Comparison of ENCODE assay signal across 8 mouse cellular contexts in genomic region chr1:54194183-54194953, GRCm38 (mm10). TPM values are rescaled to one million over a fixed set of nuclear protein-coding genes. Genes with fewer than 3 reads are reported as not detected.
DNase-seq lines count a peak whose midpoint lies in the region; ATAC-seq and TF ChIP-seq lines count a peak whose summit lies in the region.

No protein-coding gene starts in this region.

- under 1% methylated on average over 101 of the region's 104 CpGs for WGBS in heart, embryonic 12.5 days
- 2% methylated on average over 98 of the region's 104 CpGs for WGBS in liver, adult 2 months
- WGBS in neural tube, embryonic 12.5 days = under 1% methylated on average over 102 of the region's 104 CpGs

- peak overlapping the region; percentile 90 for H3K9ac ChIP-seq in heart, embryonic 12.5 days
- peak overlapping the region; percentile 74 for H3K9ac ChIP-seq in liver, adult 2 months (ENCODE audit: low read depth, low read length)
- H3K9ac ChIP-seq in neural tube, embryonic 12.5 days = peak overlapping the region; percentile 87

- H3K79me2 ChIP-seq in liver, adult 2 months (ENCODE audit: control insufficient read depth, insufficient read depth, low read length) = no peaks in the 10 kb centered on the region

- H3K4me1 ChIP-seq in megakaryocyte, embryonic 14.5 days = peaks cover 13% of the 10 kb centered on the region
- H3K4me1 ChIP-seq in embryonic fibroblast, embryonic 13.5 days (ENCODE audit: control insufficient read depth, insufficient read depth, low read length) = no peaks in the 10 kb centered on the region
- H3K4me1 ChIP-seq in heart, embryonic 12.5 days (replicated peaks) = no peaks in the 10 kb centered on the region
- no peaks in the 10 kb centered on the region; the same call in 1 of the 2 replicates for H3K4me1 ChIP-seq in liver, adult 2 months (ENCODE audit: control insufficient read depth, insufficient read depth, low read length)
- H3K4me1 ChIP-seq in neural tube, embryonic 12.5 days = 0 out of 2 replicates have a peak, but pooled peaks cover 4% of the 10 kb centered on the region

- H3K27ac ChIP-seq in embryonic fibroblast, embryonic 13.5 days (ENCODE audit: insufficient read depth, low read length) = no peak overlapping the region
- peak overlapping the region; percentile 82 for H3K27ac ChIP-seq in heart, embryonic 12.5 days (ENCODE audit: poor library complexity, severe bottlenecking)
- H3K27ac ChIP-seq in liver, adult 2 months (replicated peaks; ENCODE audit: insufficient read depth, low read depth, low read length) = no peak overlapping the region
- peak overlapping the region; percentile 86 for H3K27ac ChIP-seq in neural tube, embryonic 12.5 days

- no peak for TF ChIP-seq CTCF in embryonic fibroblast, embryonic 13.5 days (IDR thresholded peaks at IDR 0.05; ENCODE audit: borderline replicate concordance, insufficient read depth, low read length)
- TF ChIP-seq CTCF in liver, adult 2 months (IDR thresholded peaks at IDR 0.05; ENCODE audit: low read depth, low read length) = no peak

- H3K36me3 ChIP-seq in megakaryocyte, embryonic 14.5 days (replicated peaks; ENCODE audit: low read length) = no peaks in the 10 kb centered on the region
- no peaks in the 10 kb centered on the region for H3K36me3 ChIP-seq in heart, embryonic 12.5 days
- no peaks in the 10 kb centered on the region for H3K36me3 ChIP-seq in liver, adult 2 months (ENCODE audit: control insufficient read depth, insufficient read depth, low read length)
- no peaks in the 10 kb centered on the region for H3K36me3 ChIP-seq in neural tube, embryonic 12.5 days

- peak overlapping the region; percentile 70 for H3K4me2 ChIP-seq in heart, embryonic 12.5 days
- peak overlapping the region; percentile 71 for H3K4me2 ChIP-seq in neural tube, embryonic 12.5 days (replicated peaks)

- H3K4me3 ChIP-seq in megakaryocyte, embryonic 14.5 days (replicated peaks) = peak overlapping the region; percentile 93
- H3K4me3 ChIP-seq in embryonic fibroblast, embryonic 13.5 days (ENCODE audit: insufficient read depth, low read length) = peak overlapping the region; percentile 55
- peak overlapping the region; percentile 67 for H3K4me3 ChIP-seq in heart, embryonic 12.5 days
- peak overlapping the region; percentile 84 for H3K4me3 ChIP-seq in liver, adult 2 months (ENCODE audit: insufficient read depth, low read depth, low read length)
- peak overlapping the region; percentile 80 for H3K4me3 ChIP-seq in neural tube, embryonic 12.5 days

- no peak for TF ChIP-seq POLR2A in embryonic fibroblast, embryonic 13.5 days (IDR thresholded peaks at IDR 0.05; ENCODE audit: low read depth, low read length)
- no peak for TF ChIP-seq POLR2A in liver, adult 2 months (IDR thresholded peaks at IDR 0.05; ENCODE audit: extremely low read depth, insufficient read depth, low read length)

- H3K27me3 ChIP-seq in megakaryocyte, embryonic 14.5 days (replicated peaks) = peaks cover 56% of the 10 kb centered on the region
- no peaks in the 10 kb centered on the region for H3K27me3 ChIP-seq in heart, embryonic 12.5 days (replicated peaks)
- peaks cover 12% of the 10 kb centered on the region for H3K27me3 ChIP-seq in liver, adult 2 months (ENCODE audit: control insufficient read depth, insufficient read depth, low read length)
- no peaks in the 10 kb centered on the region for H3K27me3 ChIP-seq in neural tube, embryonic 12.5 days (replicated peaks)

- DNase-seq in kidney, postnatal 14 days = peak; percentile 37
- no peak for DNase-seq in liver, adult 2 months (ENCODE audit: extremely low read depth, low read depth, low spot score)
- peak; percentile 6 for DNase-seq in thymus, postnatal 25 days

- H3K9me3 ChIP-seq in megakaryocyte, embryonic 14.5 days = no peaks in the 10 kb centered on the region
- no peaks in the 10 kb centered on the region for H3K9me3 ChIP-seq in heart, embryonic 12.5 days (replicated peaks)
- no peaks in the 10 kb centered on the region for H3K9me3 ChIP-seq in neural tube, embryonic 12.5 days

- no peak for ATAC-seq in megakaryocyte, adult 5-6 weeks (ENCODE audit: poor library complexity, severe bottlenecking)
- ATAC-seq in heart, embryonic 12.5 days (ENCODE audit: insufficient number of reproducible peaks, low FRiP score) = peak; percentile 76
- ATAC-seq in neural tube, embryonic 12.5 days (ENCODE audit: low FRiP score, low read depth) = peak; percentile 91

RNA-seq across cellular contexts. Expression of gene Hecw2, which starts 0.6 kb away (rescaled TPM):
- 0.19 TPM in 1 of 2 replicates, not detected in the other for polyA plus RNA-seq in megakaryocyte, embryonic 14.5 days (2012; ENCODE audit: insufficient read depth, low replicate concordance)
- total RNA-seq in megakaryocyte, adult 5-6 weeks (2015) = 0.13 TPM in 1 of 2 replicates, not detected in the other
- 0.26 TPM in 1 of 2 replicates, not detected in the other for total RNA-seq in megakaryocyte, adult 5-6 weeks (2017)
- 5.2 and 6.6 TPM in 2 replicates for polyA plus RNA-seq in embryonic fibroblast, embryonic 13.5 days (2011; ENCODE audit: insufficient read length, low read depth, missing spikeins)
- 8.2 and 9.6 TPM in 2 replicates for polyA plus RNA-seq in heart, embryonic 12.5 days (2016; fragmentation: Nextera tagmentation; extraction: Ambion mirVana)
- total RNA-seq in liver, adult 2 months (2014; rRNA removed) = 2.9 and 3.2 TPM in 2 replicates
- polyA plus RNA-seq in liver, adult 2 months (2012; rRNA removed) = 0.21 and 0.38 TPM in 2 replicates
- polyA plus RNA-seq in neural tube, embryonic 12.5 days (2016; fragmentation: Nextera tagmentation; extraction: Ambion mirVana) = 8.0 and 8.3 TPM in 2 replicates

RNA-seq across cellular contexts. Expression of gene Ccdc150, which starts 56.1 kb away (rescaled TPM):
- not detected in 2 replicates for polyA plus RNA-seq in megakaryocyte, embryonic 14.5 days (2012; ENCODE audit: insufficient read depth, low replicate concordance)
- total RNA-seq in megakaryocyte, adult 5-6 weeks (2015) = 0.40 and 0.75 TPM in 2 replicates
- 0.33 TPM in 1 of 2 replicates, not detected in the other for total RNA-seq in megakaryocyte, adult 5-6 weeks (2017)
- polyA plus RNA-seq in embryonic fibroblast, embryonic 13.5 days (2011; ENCODE audit: insufficient read length, low read depth, missing spikeins) = 0.81 TPM in 1 of 2 replicates, not detected in the other
- 0.28 and 0.32 TPM in 2 replicates for polyA plus RNA-seq in heart, embryonic 12.5 days (2016; fragmentation: Nextera tagmentation; extraction: Ambion mirVana)
- total RNA-seq in liver, adult 2 months (2014; rRNA removed) = 0.09 TPM in 1 of 2 replicates, not detected in the other
- polyA plus RNA-seq in liver, adult 2 months (2012; rRNA removed) = not detected in 2 replicates
- 0.23 and 0.42 TPM in 2 replicates for polyA plus RNA-seq in neural tube, embryonic 12.5 days (2016; fragmentation: Nextera tagmentation; extraction: Ambion mirVana)

Comparison
In these comparisons a context has a peak if more than half of its experiments do, and no peak if none do; other contexts are left out.
1. H3K27ac ChIP-seq: peak in heart, embryonic 12.5 days (single experiment) and neural tube, embryonic 12.5 days (single experiment); none in embryonic fibroblast, embryonic 13.5 days (single experiment) and liver, adult 2 months (single experiment).
2. Peak in every context shown above with its lines, with median percentiles within 50 percentile points of each other: H3K4me3 ChIP-seq and H3K9ac ChIP-seq.